Mouse (Mus musculus): ENCODE data around the gene Phtf2. TPM values are rescaled to one million over a fixed set of nuclear protein-coding genes. Genes with fewer than 3 reads are reported as not detected.
A peak's percentile ranks its signal among the peaks of the same experiment; 100 is the strongest.

The Phtf2 gene
- total and polyA plus RNA-seq, 2 experiments from 2014 or later = 20.2 to 21.3 TPM

GRCm38 (mm10) chr5:20919566-20919965 lies 37.6 kb upstream of the Phtf2 start:
- no peaks in the 10 kb centered on the region for H3K9me3 ChIP-seq (ENCODE audit: low read length)

GRCm38 (mm10) chr5:20918967-20919366 lies 37.0 kb upstream of the Phtf2 start:
- no peak for TF ChIP-seq CTCF (IDR thresholded peaks at IDR 0.05)
- DNase-seq (ENCODE audit: low spot score) (no peak), ATAC-seq (ENCODE audit: low FRiP score) (no peak)
- Histone ChIP-seq H3K4me3 (ENCODE audit: low read depth, low read length) (no peak overlapping the region), H3K27ac (ENCODE audit: low read depth, low read length) (no peak overlapping the region), H3K4me1 (ENCODE audit: insufficient read depth, low read length) (no peaks in the 10 kb centered on the region), H3K4me2 (ENCODE audit: low read depth, low read length, poor library complexity, severe bottlenecking) (no peak overlapping the region), H3K9ac (replicated peaks; ENCODE audit: low read length, poor library complexity, severe bottlenecking) (no peak overlapping the region), H3K36me3 (ENCODE audit: insufficient read depth, low read length) (no peaks in the 10 kb centered on the region), H3K9me3 (ENCODE audit: low read length) (no peaks in the 10 kb centered on the region), H3K27me3 (ENCODE audit: insufficient read depth, low read length) (no peaks in the 10 kb centered on the region)
- 98% methylated on average over 4 of the region's 4 CpGs for WGBS

More at GRCm38 (mm10) chr5:20919566-20919965, 37.6 kb upstream of the Phtf2 start:
- peak; percentile 58 for DNase-seq (ENCODE audit: low spot score)
- TF ChIP-seq CTCF (IDR thresholded peaks at IDR 0.05) = no peak
- no peak overlapping the region for H3K4me2 ChIP-seq (ENCODE audit: low read depth, low read length, poor library complexity, severe bottlenecking)
- ATAC-seq (ENCODE audit: low FRiP score) = no peak
- H3K27ac ChIP-seq (ENCODE audit: low read depth, low read length) = no peak overlapping the region
- no peak overlapping the region for H3K9ac ChIP-seq (replicated peaks; ENCODE audit: low read length, poor library complexity, severe bottlenecking)
- no peaks in the 10 kb centered on the region for H3K36me3 ChIP-seq (ENCODE audit: insufficient read depth, low read length)
- no peaks in the 10 kb centered on the region for H3K27me3 ChIP-seq (ENCODE audit: insufficient read depth, low read length)
- no peak overlapping the region for H3K4me3 ChIP-seq (ENCODE audit: low read depth, low read length)
- 67% methylated on average over 9 of the region's 9 CpGs for WGBS
- no peaks in the 10 kb centered on the region for H3K4me1 ChIP-seq (ENCODE audit: insufficient read depth, low read length)

- H3K27ac ChIP-seq (ENCODE audit: low read depth, low read length) = no peak overlapping the region
- ATAC-seq (ENCODE audit: low FRiP score) (no peak), DNase-seq (ENCODE audit: low spot score) (peak; percentile 68)
- H3K4me1 ChIP-seq (ENCODE audit: insufficient read depth, low read length) = no peaks in the 10 kb centered on the region
- no peaks in the 10 kb centered on the region for H3K27me3 ChIP-seq (ENCODE audit: insufficient read depth, low read length)
- no peak overlapping the region for H3K4me2 ChIP-seq (ENCODE audit: low read depth, low read length, poor library complexity, severe bottlenecking)
- peak; percentile 81 for TF ChIP-seq CTCF (IDR thresholded peaks at IDR 0.05)
- no peaks in the 10 kb centered on the region for H3K36me3 ChIP-seq (ENCODE audit: insufficient read depth, low read length)
- H3K4me3 ChIP-seq (ENCODE audit: low read depth, low read length) = no peak overlapping the region
- no peak overlapping the region for H3K9ac ChIP-seq (replicated peaks; ENCODE audit: low read length, poor library complexity, severe bottlenecking)
- 77% methylated on average over 11 of the region's 11 CpGs for WGBS
- H3K9me3 ChIP-seq (ENCODE audit: low read length) = no peaks in the 10 kb centered on the region
These were observed 31.7 kb upstream of the Phtf2 start for GRCm38 (mm10) chr5:20913372-20914275.

GRCm38 (mm10) chr5:20911741-20912140 lies 29.8 kb upstream of the Phtf2 start:
- ATAC-seq (ENCODE audit: low FRiP score) = no peak
- Histone ChIP-seq H3K9me3 (ENCODE audit: low read length) (no peaks in the 10 kb centered on the region), H3K36me3 (ENCODE audit: insufficient read depth, low read length) (no peaks in the 10 kb centered on the region), H3K4me2 (ENCODE audit: low read depth, low read length, poor library complexity, severe bottlenecking) (no peak overlapping the region), H3K27me3 (ENCODE audit: insufficient read depth, low read length) (no peaks in the 10 kb centered on the region), H3K27ac (ENCODE audit: low read depth, low read length) (no peak overlapping the region), H3K9ac (replicated peaks; ENCODE audit: low read length, poor library complexity, severe bottlenecking) (no peak overlapping the region), H3K4me1 (ENCODE audit: insufficient read depth, low read length) (no peaks in the 10 kb centered on the region), H3K4me3 (ENCODE audit: low read depth, low read length) (no peak overlapping the region)
- WGBS = 80% methylated on average over 2 of the region's 2 CpGs
- DNase-seq (ENCODE audit: low spot score) = no peak
- TF ChIP-seq CTCF (IDR thresholded peaks at IDR 0.05) = no peak

GRCm38 (mm10) chr5:20906191-20906590 lies 24.3 kb upstream of the Phtf2 start:
- no peak overlapping the region for H3K9ac ChIP-seq (replicated peaks; ENCODE audit: low read length, poor library complexity, severe bottlenecking)
- WGBS = 94% methylated on average over 7 of the region's 7 CpGs
- no peaks in the 10 kb centered on the region for H3K9me3 ChIP-seq (ENCODE audit: low read length)
- H3K27ac ChIP-seq (ENCODE audit: low read depth, low read length) = no peak overlapping the region
- no peak overlapping the region for H3K4me3 ChIP-seq (ENCODE audit: low read depth, low read length)
- no peaks in the 10 kb centered on the region for H3K4me1 ChIP-seq (ENCODE audit: insufficient read depth, low read length)
- 0 out of 2 replicates have a peak, but pooled peaks cover 4% of the 10 kb centered on the region for H3K36me3 ChIP-seq (ENCODE audit: insufficient read depth, low read length)
- H3K4me2 ChIP-seq (ENCODE audit: low read depth, low read length, poor library complexity, severe bottlenecking) = no peak overlapping the region
- ATAC-seq (ENCODE audit: low FRiP score) (no peak), DNase-seq (ENCODE audit: low spot score) (no peak)
- no peak for TF ChIP-seq CTCF (IDR thresholded peaks at IDR 0.05)
- H3K27me3 ChIP-seq (ENCODE audit: insufficient read depth, low read length) = no peaks in the 10 kb centered on the region

- no peak overlapping the region for H3K9ac ChIP-seq (replicated peaks; ENCODE audit: low read length, poor library complexity, severe bottlenecking)
- no peak for TF ChIP-seq CTCF (IDR thresholded peaks at IDR 0.05)
- 0 out of 2 replicates have a peak, but pooled peaks cover 4% of the 10 kb centered on the region for H3K36me3 ChIP-seq (ENCODE audit: insufficient read depth, low read length)
- H3K9me3 ChIP-seq (ENCODE audit: low read length) = no peaks in the 10 kb centered on the region
- H3K4me3 ChIP-seq (ENCODE audit: low read depth, low read length) = no peak overlapping the region
- WGBS = 91% methylated on average over 2 of the region's 2 CpGs
- H3K27me3 ChIP-seq (ENCODE audit: insufficient read depth, low read length) = no peaks in the 10 kb centered on the region
- H3K27ac ChIP-seq (ENCODE audit: low read depth, low read length) = no peak overlapping the region
- DNase-seq (ENCODE audit: low spot score) (no peak), ATAC-seq (ENCODE audit: low FRiP score) (no peak)
- no peak overlapping the region for H3K4me2 ChIP-seq (ENCODE audit: low read depth, low read length, poor library complexity, severe bottlenecking)
- H3K4me1 ChIP-seq (ENCODE audit: insufficient read depth, low read length) = no peaks in the 10 kb centered on the region
These were observed 23.5 kb upstream of the Phtf2 start for GRCm38 (mm10) chr5:20905437-20905836.

All from midbrain, postnatal 0 days (tissue).